Mouse (Mus musculus): ENCODE results near the gene Cfhr1. TPM values are rescaled to one million over a fixed set of nuclear protein-coding genes. Genes with fewer than 3 reads are reported as not detected.

Cfhr1 gene
- 0.07 TPM in 1 of 2 replicates, not detected in the other for polyA plus RNA-seq (2012; rRNA removed)

- DNase-seq (ENCODE audit: low read depth): no peak
These were observed at the start of gene Cfhr1 for GRCm38 (mm10) chr1:139560024-139560423. Cfhr1 (minus strand) TSS chr1:139560272.

- DNase-seq (ENCODE audit: low read depth): no peak
These were observed 8.8 kb downstream of the Cfhr1 start for GRCm38 (mm10) chr1:139551311-139551710.

DNA sequence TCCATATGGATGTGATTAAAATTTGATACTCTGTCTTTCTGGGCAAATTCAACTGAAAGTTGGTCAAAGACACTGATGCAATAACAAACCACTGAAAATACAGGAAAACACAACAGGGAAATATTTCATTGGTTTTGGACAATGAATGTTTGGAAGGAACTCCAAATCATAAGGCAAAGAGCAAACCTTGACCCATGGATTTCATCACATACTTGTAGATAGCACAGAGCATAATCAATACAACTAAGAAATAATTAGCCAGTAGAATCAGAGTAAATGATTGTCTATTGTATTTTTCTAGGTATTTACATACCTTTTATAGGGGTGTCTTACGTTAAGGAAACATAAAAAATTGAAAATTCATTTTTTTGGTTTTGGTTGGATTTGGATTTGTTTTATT is 11.5 kb downstream of the Cfhr1 start:
- DNase-seq (ENCODE audit: low read depth): no peak

- no peak for DNase-seq (ENCODE audit: low read depth)
These were observed 45.5 kb downstream of the Cfhr1 start for GRCm38 (mm10) chr1:139514556-139514955.

GRCm38 (mm10) chr1:139501258-139501752 is 58.8 kb downstream of the Cfhr1 start, which contains the start of gene F13b:
F13b (plus strand) TSS chr1:139501702.
- no peak for DNase-seq (ENCODE audit: low read depth)

DNA sequence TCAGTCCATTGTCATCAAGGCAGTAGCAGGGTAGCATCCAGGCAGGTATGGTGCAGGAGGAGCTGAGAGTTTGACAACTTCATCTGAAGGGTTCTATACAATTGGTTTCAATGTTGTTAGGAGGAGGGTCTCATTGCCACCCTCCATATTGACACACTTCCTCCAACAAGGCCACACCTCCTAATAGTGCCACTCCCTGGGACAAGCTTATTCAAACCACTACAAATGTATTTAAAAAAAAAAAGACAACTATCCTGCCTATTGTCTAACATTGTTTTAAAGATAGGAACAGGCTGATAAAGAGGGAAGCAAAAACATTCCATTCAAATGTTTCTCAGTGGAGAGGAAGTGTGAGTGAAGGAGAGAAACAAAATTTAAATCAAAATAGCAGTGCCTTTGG is 60.3 kb downstream of the Cfhr1 start:
- no peak for DNase-seq (ENCODE audit: low read depth)

Other genes starting within 250 kb of the Cfhr1 start
- not detected in 2 replicates for gene Crb1, start 183.2 kb downstream of the Cfhr1 start, polyA plus RNA-seq (2012; rRNA removed)
- gene Zbtb41, start 138.0 kb downstream of the Cfhr1 start, polyA plus RNA-seq (2012; rRNA removed): 4.6 and 5.9 TPM in 2 replicates
- gene Aspm, start 105.5 kb downstream of the Cfhr1 start, polyA plus RNA-seq (2012; rRNA removed): 0.19 and 0.24 TPM in 2 replicates
- 0.06 TPM in 1 of 2 replicates, not detected in the other for gene F13b, start 58.6 kb downstream of the Cfhr1 start, polyA plus RNA-seq (2012; rRNA removed)
- not detected in 2 replicates for gene Gm4788, start 221.0 kb upstream of the Cfhr1 start, polyA plus RNA-seq (2012; rRNA removed)

All from gonadal fat pad, adult 2 months (tissue).